Mouse (Mus musculus) intestine, postnatal 0 days (tissue): ENCODE results near the gene Rassf6. TPM values are rescaled to one million over a fixed set of nuclear protein-coding genes. Genes with fewer than 3 reads are reported as not detected.

Experiments used
- ATAC-seq: fragments of 200-750 bp; cut with Nextera tagmentation; 2 replicates; pipeline ENCODE4 v1.8.0; 2017; ENCODE audit warnings: mild to moderate bottlenecking, moderate TSS enrichment, moderate library complexity
- H3K27ac ChIP-seq: fragments of 300-500 bp; sonication (generic); 2 replicates; pipeline ENCODE4 v1.5.1; 2014; ENCODE audit warnings: mild to moderate bottlenecking, low read depth, low read length, moderate library complexity
- H3K27me3 ChIP-seq: fragments of 300-500 bp; sonication (generic); replicated peaks from 2 replicates; pipeline ENCODE4 v1.6.1; 2014; ENCODE audit warnings: low read length, mixed read lengths; ENCODE audit not compliant: control insufficient read depth, insufficient read depth
- H3K36me3 ChIP-seq: fragments of 300-500 bp; sonication (generic); 2 replicates; pipeline ENCODE4 v1.6.1; 2014; ENCODE audit warnings: mild to moderate bottlenecking, moderate library complexity; ENCODE audit not compliant: control insufficient read depth, insufficient read depth
- H3K4me1 ChIP-seq: fragments of 300-500 bp; sonication (generic); replicated peaks from 2 replicates; pipeline ENCODE4 v1.6.1; 2014; ENCODE audit warnings: antibody characterized with exemption, low read length, mixed read lengths; ENCODE audit not compliant: control insufficient read depth, insufficient read depth
- H3K4me2 ChIP-seq: fragments of 300-500 bp; sonication (generic); replicated peaks from 2 replicates; pipeline ENCODE4 v1.6.1; 2014; ENCODE audit warnings: low read depth, mild to moderate bottlenecking, moderate library complexity
- H3K4me3 ChIP-seq: fragments of 300-500 bp; sonication (generic); 2 replicates; pipeline ENCODE4 v1.5.1; 2014; ENCODE audit warnings: low read depth, low read length
- H3K9ac ChIP-seq: fragments of 300-500 bp; sonication (generic); 2 replicates; pipeline ENCODE4 v1.6.1; 2014; ENCODE audit warnings: mild to moderate bottlenecking, low read depth, low read length
- H3K9me3 ChIP-seq: fragments of 300-500 bp; sonication (generic); 2 replicates; pipeline ENCODE4 v1.6.1; 2016; ENCODE audit warnings: mixed run types; ENCODE audit not compliant: control insufficient read depth
- CTCF ChIP-seq: sonication (generic); IDR thresholded peaks from 2 replicates; pipeline ENCODE4 v1.5.1; 2016; ENCODE audit warnings: low read depth, mild to moderate bottlenecking, control low read depth, antibody characterized with exemption, moderate library complexity
- WGBS: fragments of 180-500 bp; shearing (Covaris S2); extraction: QIAGEN DNeasy Blood & Tissue Kit; methylation state at CpG from one replicate; pipeline ENCODE4 v1.1.7; 2014; 5-methylcytosine and 5-hydroxymethylcytosine counted together
- polyA plus RNA-seq: library from polyadenylated mRNA; unstranded; fragments of >200 nt; fragmentation: Nextera tagmentation; extraction: Ambion mirVana; gene quantifications from 2 replicates; pipeline ENCODE4 v1.2.1, GENCODE M21; 2015

Rassf6 gene
- polyA plus RNA-seq, 1 experiment from 2014 or later: 30.7 TPM

DNA sequence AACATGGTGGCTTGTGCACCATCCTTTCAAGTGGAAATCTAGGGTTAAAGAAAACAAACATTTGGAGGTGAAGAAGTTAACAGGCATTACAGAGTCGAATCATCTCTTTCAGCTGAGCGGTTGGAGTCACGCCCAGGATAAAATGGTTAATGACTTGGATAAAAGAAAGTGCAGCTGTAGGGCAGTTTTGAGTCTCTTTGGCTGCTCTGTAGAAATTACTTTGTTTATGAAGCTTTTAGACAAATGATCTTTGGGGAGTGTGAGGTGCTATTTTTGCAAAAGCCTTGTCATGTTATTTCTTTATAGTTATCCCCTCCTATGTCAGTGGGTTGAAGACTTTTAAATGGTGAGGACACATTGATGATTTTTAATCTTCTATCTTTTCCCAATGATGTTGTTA is 69.2 kb downstream of the Rassf6 start:
- no peak overlapping the region for H3K4me2 ChIP-seq
- no peak overlapping the region for H3K9ac ChIP-seq
- no peak for TF ChIP-seq CTCF
- ATAC-seq: no peak
- 32% methylated on average over 3 of the region's 3 CpGs for WGBS
- H3K9me3 ChIP-seq: no peaks in the 10 kb centered on the region
- H3K27me3 ChIP-seq: no peaks in the 10 kb centered on the region
- peaks cover 5% of the 10 kb centered on the region; the same call in 1 of the 2 replicates for H3K4me1 ChIP-seq
- no peak overlapping the region for H3K4me3 ChIP-seq
- H3K27ac ChIP-seq: no peak overlapping the region
- no peaks in the 10 kb centered on the region for H3K36me3 ChIP-seq

DNA sequence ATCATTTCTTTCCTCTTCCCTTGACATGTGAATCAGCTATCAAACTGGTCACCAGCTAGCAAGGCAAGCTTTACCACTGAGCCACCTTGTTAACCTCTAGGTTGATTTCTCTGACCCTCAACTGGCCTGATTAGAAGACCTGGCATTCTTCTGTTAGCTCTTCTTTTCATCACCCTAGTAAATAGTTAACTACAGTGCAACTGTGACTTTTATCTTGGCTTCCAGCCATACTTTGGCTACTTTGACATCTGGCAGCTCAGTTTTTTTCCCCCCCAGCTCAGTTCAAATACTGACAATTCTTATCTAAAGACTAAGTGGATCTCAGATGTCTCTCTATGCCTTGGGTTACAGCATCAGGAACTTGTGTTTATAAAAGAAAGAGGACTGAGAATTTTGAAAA is 72.1 kb downstream of the Rassf6 start:
- Histone ChIP-seq H3K4me2 (no peak overlapping the region), H3K4me1 (peaks cover 5% of the 10 kb centered on the region; the same call in 1 of the 2 replicates), H3K27me3 (no peaks in the 10 kb centered on the region), H3K9ac (no peak overlapping the region), H3K36me3 (no peaks in the 10 kb centered on the region), H3K9me3 (no peaks in the 10 kb centered on the region), H3K4me3 (no peak overlapping the region), H3K27ac (no peak overlapping the region; the same call in 1 of the 2 replicates)
- TF ChIP-seq CTCF: no peak
- ATAC-seq: peak; percentile 73

DNA sequence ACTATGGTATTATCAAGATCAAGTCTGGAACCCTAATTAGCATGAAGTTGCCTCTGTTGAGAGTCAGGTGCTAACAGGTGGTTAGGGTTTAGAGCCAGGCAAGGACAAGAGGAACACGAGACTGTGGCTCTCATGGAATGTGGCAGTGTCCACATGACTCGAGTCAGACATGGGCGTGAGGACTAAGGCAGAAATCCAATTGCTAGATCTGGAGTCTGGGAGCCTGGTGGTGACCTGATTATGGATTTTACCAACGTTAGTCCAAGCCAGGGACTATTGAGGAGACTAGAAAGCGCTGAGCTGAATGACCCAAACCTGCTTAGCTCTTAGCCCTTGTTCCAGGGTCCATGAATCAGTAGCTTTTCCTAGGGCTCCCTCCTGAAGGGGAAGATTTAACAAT is 72.7 kb downstream of the Rassf6 start:
- no peak overlapping the region for H3K4me2 ChIP-seq
- no peak overlapping the region; the same call in 1 of the 2 replicates for H3K27ac ChIP-seq
- no peak overlapping the region for H3K9ac ChIP-seq
- 38% methylated on average over 5 of the region's 5 CpGs for WGBS
- peaks cover 7% of the 10 kb centered on the region; the same call in 1 of the 2 replicates for H3K4me1 ChIP-seq
- no peak for TF ChIP-seq CTCF
- H3K4me3 ChIP-seq: no peak overlapping the region
- no peaks in the 10 kb centered on the region for H3K9me3 ChIP-seq
- no peaks in the 10 kb centered on the region for H3K36me3 ChIP-seq
- peak; percentile 41; the same call in 1 of the 2 replicates for ATAC-seq
- H3K27me3 ChIP-seq: no peaks in the 10 kb centered on the region

DNA sequence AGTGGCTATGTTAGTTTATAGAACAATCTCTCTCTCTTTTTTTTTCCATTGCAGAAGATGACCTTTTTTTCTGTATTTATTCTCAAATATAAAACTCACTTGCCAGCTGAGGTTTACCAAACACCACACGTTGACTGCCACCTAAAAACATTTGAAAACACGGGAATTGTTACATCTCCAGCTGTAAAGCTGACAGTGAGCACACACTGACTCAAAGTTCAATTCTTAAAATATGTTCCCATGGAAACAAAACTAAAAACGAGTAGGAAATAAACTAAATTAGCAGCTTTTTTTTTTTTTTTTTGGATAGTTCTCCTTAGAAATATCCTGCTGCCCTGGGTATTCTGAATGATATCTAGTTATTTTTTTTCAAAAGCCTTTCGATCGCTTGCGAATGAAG is 75.3 kb downstream of the Rassf6 start:
- Histone ChIP-seq H3K9me3 (no peaks in the 10 kb centered on the region), H3K9ac (no peak overlapping the region), H3K27ac (no peak overlapping the region), H3K36me3 (no peaks in the 10 kb centered on the region), H3K4me3 (no peak overlapping the region), H3K27me3 (no peaks in the 10 kb centered on the region), H3K4me1 (peaks cover 7% of the 10 kb centered on the region; the same call in 1 of the 2 replicates), H3K4me2 (no peak overlapping the region)
- no peak for ATAC-seq
- TF ChIP-seq CTCF: no peak
- WGBS: 78% methylated on average over 6 of the region's 6 CpGs

DNA sequence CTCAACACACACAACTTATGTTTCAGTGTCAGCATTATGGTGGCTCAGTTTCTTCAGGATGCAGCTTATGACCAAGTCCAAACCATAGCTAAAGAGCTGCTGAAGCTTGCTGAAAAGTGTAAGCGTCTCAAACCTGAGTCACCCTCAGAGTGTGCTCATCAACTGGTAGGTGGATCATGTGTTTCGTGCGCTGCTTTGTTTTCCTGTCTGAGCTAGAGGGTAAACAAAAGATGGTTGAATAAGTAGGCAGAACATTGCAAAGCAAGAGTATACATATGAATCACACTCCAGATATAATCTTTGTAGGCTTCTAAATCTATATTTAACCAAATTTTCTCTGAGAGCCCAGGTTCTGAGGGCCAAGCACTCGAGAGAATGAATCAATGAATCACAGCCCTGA is 76.3 kb downstream of the Rassf6 start:
- Histone ChIP-seq H3K36me3 (no peaks in the 10 kb centered on the region), H3K9me3 (no peaks in the 10 kb centered on the region), H3K4me2 (no peak overlapping the region), H3K4me1 (peaks cover 7% of the 10 kb centered on the region; the same call in 1 of the 2 replicates), H3K27me3 (no peaks in the 10 kb centered on the region), H3K9ac (no peak overlapping the region), H3K27ac (no peak overlapping the region), H3K4me3 (no peak overlapping the region)
- TF ChIP-seq CTCF: no peak
- no peak for ATAC-seq
- 88% methylated on average over 4 of the region's 4 CpGs for WGBS

DNA sequence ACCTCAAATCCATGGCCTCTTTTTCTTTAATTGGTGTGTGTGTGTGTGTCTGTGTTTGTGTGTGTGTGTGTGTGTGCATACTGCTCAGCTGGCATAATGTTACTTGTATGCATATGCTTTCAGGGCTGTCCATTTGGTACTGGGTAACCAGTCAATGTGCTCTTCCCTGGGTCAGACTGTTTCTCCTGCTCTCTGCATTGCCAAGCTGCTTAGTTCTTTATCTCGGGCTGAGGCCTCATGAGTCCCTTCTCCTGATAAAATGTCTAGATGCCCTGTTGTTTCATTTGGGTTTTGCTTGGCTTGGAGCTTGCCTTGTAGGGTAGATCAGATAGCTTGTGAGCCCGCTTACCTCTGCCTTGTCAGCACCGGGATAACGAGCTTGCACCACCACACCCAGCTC is 77.6 kb downstream of the Rassf6 start:
- Histone ChIP-seq H3K9ac (no peak overlapping the region), H3K9me3 (no peaks in the 10 kb centered on the region), H3K4me2 (no peak overlapping the region), H3K4me3 (no peak overlapping the region), H3K27ac (peak overlapping the region; percentile 4; the same call in 1 of the 2 replicates), H3K36me3 (no peaks in the 10 kb centered on the region), H3K27me3 (no peaks in the 10 kb centered on the region), H3K4me1 (peaks cover 6% of the 10 kb centered on the region; the same call in 1 of the 2 replicates)
- 44% methylated on average over 4 of the region's 4 CpGs for WGBS
- no peak for TF ChIP-seq CTCF
- no peak for ATAC-seq

DNA sequence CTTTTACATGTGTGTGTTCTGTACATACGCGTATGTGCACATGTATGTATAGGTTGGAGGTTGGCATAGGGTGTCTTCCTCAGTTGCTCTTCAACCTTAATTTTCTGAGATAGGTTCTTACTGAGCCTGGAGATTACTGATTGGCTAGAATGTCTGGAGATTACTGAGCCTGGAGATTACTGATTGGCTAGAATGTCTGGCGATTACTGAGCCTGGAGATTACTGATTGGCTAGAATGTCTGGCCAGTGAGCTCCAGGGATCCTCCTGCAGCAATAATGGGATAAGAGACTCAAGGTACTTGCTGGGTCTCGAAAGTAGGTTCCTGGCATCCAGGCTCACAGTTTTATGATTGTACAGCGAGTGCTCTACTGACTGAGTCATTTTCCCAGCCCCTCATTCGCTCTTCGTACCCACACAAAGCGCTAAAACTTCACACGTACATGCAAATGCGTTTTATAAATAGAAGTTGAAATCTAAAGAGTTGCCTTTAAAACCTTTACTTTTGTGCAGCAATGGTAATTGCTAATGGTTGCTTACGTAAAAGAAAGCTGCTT is 78.7 kb downstream of the Rassf6 start:
- no peak overlapping the region for H3K4me3 ChIP-seq
- 94% methylated on average over 11 of the region's 11 CpGs for WGBS
- no peak overlapping the region for H3K27ac ChIP-seq
- 0 out of 2 replicates have a peak, but pooled peaks cover 2% of the 10 kb centered on the region for H3K4me1 ChIP-seq
- no peaks in the 10 kb centered on the region for H3K9me3 ChIP-seq
- no peak overlapping the region for H3K9ac ChIP-seq
- H3K36me3 ChIP-seq: no peaks in the 10 kb centered on the region
- no peak for TF ChIP-seq CTCF
- ATAC-seq: no peak
- H3K4me2 ChIP-seq: no peak overlapping the region
- no peaks in the 10 kb centered on the region for H3K27me3 ChIP-seq
